Mouse (Mus musculus) neural tube, embryonic 12.5 days (tissue): ENCODE measurements around the gene Map7d1. TPM values are rescaled to one million over a fixed set of nuclear protein-coding genes. Genes with fewer than 3 reads are reported as not detected.

Source experiments
- ATAC-seq: fragments of 200-750 bp; cut with Nextera tagmentation; 2 replicates; pipeline ENCODE4 v1.8.0; 2017; ENCODE audit warnings: low read depth, mild to moderate bottlenecking, moderate TSS enrichment, moderate library complexity; ENCODE audit not compliant: low FRiP score
- H3K27ac ChIP-seq: fragments of 300-500 bp; sonication (generic); 2 replicates; pipeline ENCODE4 v1.5.1; 2016
- H3K27me3 ChIP-seq: fragments of 300-500 bp; sonication (generic); replicated peaks from 2 replicates; pipeline ENCODE4 v1.6.1; 2016; ENCODE audit warnings: mild to moderate bottlenecking
- H3K36me3 ChIP-seq: fragments of 300-500 bp; sonication (generic); 2 replicates; pipeline ENCODE4 v1.6.1; 2016; ENCODE audit warnings: mild to moderate bottlenecking
- H3K4me1 ChIP-seq: fragments of 300-500 bp; sonication (generic); 2 replicates; pipeline ENCODE4 v1.6.1; 2016
- H3K4me2 ChIP-seq: fragments of 300-500 bp; sonication (generic); replicated peaks from 2 replicates; pipeline ENCODE4 v1.6.1; 2016; ENCODE audit warnings: mild to moderate bottlenecking
- H3K4me3 ChIP-seq: fragments of 300-500 bp; sonication (generic); 2 replicates; pipeline ENCODE4 v1.5.1; 2016
- H3K9ac ChIP-seq: fragments of 300-500 bp; sonication (generic); 2 replicates; pipeline ENCODE4 v1.6.1; 2016; ENCODE audit warnings: mild to moderate bottlenecking
- H3K9me3 ChIP-seq: fragments of 300-500 bp; sonication (generic); 2 replicates; pipeline ENCODE4 v1.6.1; 2016; ENCODE audit warnings: mild to moderate bottlenecking
- WGBS: fragments of 180-500 bp; shearing (Covaris S2); methylation state at CpG from one replicate; pipeline ENCODE4 v1.1.7; 2016; 5-methylcytosine and 5-hydroxymethylcytosine counted together
- polyA plus RNA-seq: library from polyadenylated mRNA; unstranded; fragments of >200 nt; fragmentation: Nextera tagmentation; extraction: Ambion mirVana; gene quantifications from 2 replicates; pipeline ENCODE4 v1.2.1, GENCODE M21; 2016

Map7d1 gene
- polyA plus RNA-seq, 1 experiment from 2014 or later, result 149 TPM

DNA sequence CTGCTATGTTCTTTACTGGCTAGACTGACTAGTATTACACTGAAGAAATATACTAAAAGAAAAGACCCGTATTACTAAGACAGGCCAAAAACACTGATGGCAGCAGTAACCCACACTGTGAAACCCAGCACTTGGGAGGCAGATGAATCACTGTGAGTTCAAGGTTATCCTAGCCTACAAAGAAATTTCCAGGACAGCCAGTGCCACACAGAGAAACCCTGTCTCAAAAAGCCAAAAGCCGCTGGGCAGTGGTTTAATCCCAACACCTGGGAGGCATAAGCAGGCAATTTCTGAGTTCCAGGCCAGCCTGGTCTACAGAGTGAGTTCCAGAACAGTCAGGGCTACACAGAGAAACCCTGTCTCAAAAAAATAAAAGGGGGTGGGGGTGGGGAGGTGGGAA, 65.5 kb downstream of the Map7d1 start:
- Histone ChIP-seq H3K9ac (no peak overlapping the region), H3K36me3 (peaks cover 27% of the 10 kb centered on the region), H3K4me1 (no peaks in the 10 kb centered on the region), H3K27ac (no peak overlapping the region), H3K27me3 (no peaks in the 10 kb centered on the region), H3K4me3 (no peak overlapping the region), H3K4me2 (no peak overlapping the region), H3K9me3 (no peaks in the 10 kb centered on the region)
- 99% methylated on average over 2 of the region's 2 CpGs for WGBS
- no peak for ATAC-seq

DNA sequence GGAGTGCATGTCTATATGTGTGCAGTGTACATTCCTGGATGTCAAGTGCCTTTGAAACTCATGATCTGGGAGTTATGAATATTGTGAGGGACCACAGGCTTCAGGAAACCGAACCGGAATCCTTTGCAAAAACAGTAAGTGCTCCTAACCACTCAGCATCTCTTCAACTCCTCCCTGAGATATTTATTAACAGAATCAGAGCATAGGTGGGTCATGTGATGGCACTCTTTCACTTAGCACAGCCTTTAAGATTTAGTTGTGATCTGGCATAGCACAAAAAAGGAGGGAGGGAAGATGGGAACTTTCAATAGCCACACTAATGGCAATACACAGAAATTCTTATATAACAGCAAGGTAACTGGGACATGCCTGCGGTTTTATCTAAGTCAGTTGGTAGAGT, 69.0 kb downstream of the Map7d1 start:
- no peaks in the 10 kb centered on the region for H3K4me1 ChIP-seq
- H3K27ac ChIP-seq, result no peak overlapping the region
- H3K9ac ChIP-seq, result no peak overlapping the region
- WGBS, result 93% methylated on average over 3 of the region's 3 CpGs
- no peak overlapping the region for H3K4me3 ChIP-seq
- H3K36me3 ChIP-seq, result peaks cover 23% of the 10 kb centered on the region; the same call in 1 of the 2 replicates
- H3K4me2 ChIP-seq, result no peak overlapping the region
- no peaks in the 10 kb centered on the region for H3K27me3 ChIP-seq
- ATAC-seq, result no peak
- H3K9me3 ChIP-seq, result no peaks in the 10 kb centered on the region

DNA sequence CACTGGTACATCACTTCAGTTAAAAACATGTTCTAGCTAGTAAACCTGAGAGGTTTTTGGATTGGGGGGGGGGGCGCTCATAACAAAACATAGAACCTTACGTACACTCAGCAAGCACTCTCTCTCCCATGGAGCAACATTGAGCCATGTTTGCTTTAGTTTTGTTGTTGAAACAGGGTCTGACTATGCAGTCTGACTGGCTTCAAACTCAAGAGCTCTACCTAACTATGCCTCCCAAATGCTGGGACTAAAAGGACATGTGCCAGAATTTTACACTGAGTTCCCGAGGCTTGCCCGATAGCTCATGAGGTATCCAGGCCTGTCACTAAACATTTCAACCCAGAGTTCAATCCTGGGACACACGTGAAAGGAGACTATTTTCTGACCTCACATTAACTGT, 73.1 kb downstream of the Map7d1 start:
- Histone ChIP-seq H3K4me1 (no peaks in the 10 kb centered on the region), H3K9me3 (no peaks in the 10 kb centered on the region), H3K4me3 (no peak overlapping the region), H3K9ac (no peak overlapping the region), H3K4me2 (no peak overlapping the region), H3K36me3 (peaks cover 40% of the 10 kb centered on the region), H3K27ac (no peak overlapping the region), H3K27me3 (no peaks in the 10 kb centered on the region)
- no peak for ATAC-seq
- WGBS, result 96% methylated on average over 5 of the region's 5 CpGs

Other genes with a start within 250 kb of the Map7d1 start
- gene Csf3r, start 231.8 kb downstream of the Map7d1 start, polyA plus RNA-seq, result 0.60 and 0.61 TPM in 2 replicates
- 131 and 135 TPM in 2 replicates for gene Mrps15, start 209.4 kb downstream of the Map7d1 start, polyA plus RNA-seq
- 23.7 and 24.1 TPM in 2 replicates for gene Oscp1, start 197.8 kb downstream of the Map7d1 start, polyA plus RNA-seq
- gene Lsm10, start 159.7 kb downstream of the Map7d1 start, polyA plus RNA-seq, result 38.8 and 38.9 TPM in 2 replicates
- gene Stk40, start 152.4 kb downstream of the Map7d1 start, polyA plus RNA-seq, result 46.2 and 49.4 TPM in 2 replicates
- gene Eva1b, start 108.6 kb downstream of the Map7d1 start, polyA plus RNA-seq, result 28.7 and 33.5 TPM in 2 replicates
- gene Sh3d21, start 92.9 kb downstream of the Map7d1 start, polyA plus RNA-seq, result 2.0 and 2.1 TPM in 2 replicates
- gene Thrap3, start 53.6 kb downstream of the Map7d1 start, polyA plus RNA-seq, result 236 and 241 TPM in 2 replicates
- 119 and 127 TPM in 2 replicates for gene Trappc3, start 6.0 kb upstream of the Map7d1 start, polyA plus RNA-seq
- gene Col8a2, start 30.4 kb upstream of the Map7d1 start, polyA plus RNA-seq, result 12.1 and 13.8 TPM in 2 replicates
- 70.3 and 73.6 TPM in 2 replicates for gene Adprhl2, start 65.4 kb upstream of the Map7d1 start, polyA plus RNA-seq
- 3.3 and 4.0 TPM in 2 replicates for gene Tekt2, start 69.3 kb upstream of the Map7d1 start, polyA plus RNA-seq
- 17.2 and 18.6 TPM in 2 replicates for gene Ago3, start 173.2 kb upstream of the Map7d1 start, polyA plus RNA-seq
- 18.4 and 19.7 TPM in 2 replicates for gene Ago1, start 212.2 kb upstream of the Map7d1 start, polyA plus RNA-seq